Mouse (Mus musculus) forebrain, postnatal 0 days (tissue): ENCODE measurements around the gene Grhl3. TPM values are rescaled to one million over a fixed set of nuclear protein-coding genes. Genes with fewer than 3 reads are reported as not detected.
A peak's percentile ranks its signal among the peaks of the same experiment; 100 is the strongest.
"Not testable (repeated sequence)": the region's sequence is repeated elsewhere in the genome, so short reads cannot be mapped to it uniquely, and the experiment has no call there.

ENCODE experiments used
- ATAC-seq: fragments of 200-750 bp; cut with Nextera tagmentation; 2 replicates; pipeline ENCODE4 v1.8.0; 2017; ENCODE audit warnings: mild to moderate bottlenecking, moderate library complexity
- DNase-seq: peaks from one replicate; pipeline ENCODE4 v3.0.0-alpha.2; 2015
- H3K27ac ChIP-seq: fragments of 300-500 bp; sonication (generic); 2 replicates; pipeline ENCODE4 v1.5.1; 2014; ENCODE audit warnings: low read depth, mild to moderate bottlenecking, antibody characterized with exemption, low read length, moderate library complexity, mixed read lengths
- H3K27me3 ChIP-seq: fragments of 300-500 bp; sonication (generic); 2 replicates; pipeline ENCODE4 v1.6.1; 2014; ENCODE audit warnings: mild to moderate bottlenecking, low read length, mixed read lengths; ENCODE audit not compliant: insufficient read depth
- H3K36me3 ChIP-seq: fragments of 300-500 bp; sonication (generic); 2 replicates; pipeline ENCODE4 v1.6.1; 2014; ENCODE audit warnings: mild to moderate bottlenecking, moderate library complexity; ENCODE audit not compliant: insufficient read depth
- H3K4me1 ChIP-seq: fragments of 300-500 bp; sonication (generic); 2 replicates; pipeline ENCODE4 v1.6.1; 2014; ENCODE audit warnings: antibody characterized with exemption; ENCODE audit not compliant: insufficient read depth
- H3K4me2 ChIP-seq: fragments of 300-500 bp; sonication (generic); 2 replicates; pipeline ENCODE4 v1.6.1; 2014; ENCODE audit warnings: low read depth, mild to moderate bottlenecking, moderate library complexity
- H3K4me3 ChIP-seq: fragments of 300-500 bp; sonication (generic); 2 replicates; pipeline ENCODE4 v1.5.1; 2014; ENCODE audit warnings: low read depth, low read length, mixed read lengths
- H3K9ac ChIP-seq: fragments of 300-500 bp; sonication (generic); 2 replicates; pipeline ENCODE4 v1.6.1; 2014; ENCODE audit warnings: mild to moderate bottlenecking
- H3K9me3 ChIP-seq: fragments of 300-500 bp; sonication (generic); 2 replicates; pipeline ENCODE4 v1.6.1; 2016; ENCODE audit warnings: low read length
- CTCF ChIP-seq: sonication (generic); IDR thresholded peaks from 2 replicates; pipeline ENCODE4 v1.5.1; 2016; ENCODE audit warnings: antibody characterized with exemption, control low read depth, low read depth
- WGBS: fragments of 180-500 bp; shearing (Covaris S2); extraction: QIAGEN DNeasy Blood & Tissue Kit; methylation state at CpG from one replicate; pipeline ENCODE4 v1.1.7; 2014; 5-methylcytosine and 5-hydroxymethylcytosine counted together
- polyA plus RNA-seq: library from polyadenylated mRNA; unstranded; fragments of >200 nt; fragmentation: Nextera tagmentation; extraction: Ambion mirVana; gene quantifications from 2 replicates; pipeline ENCODE4 v1.2.1, GENCODE M21; 2015
- total RNA-seq: library from RNA; depleted of rRNA; stranded (reverse); fragments of >200 nt; gene quantifications from 2 replicates; pipeline ENCODE4 v1.2.3, GENCODE M21; 2014; rRNA removed

Gene Grhl3
- total RNA-seq: 1.0 and 1.5 TPM in 2 replicates
- polyA plus RNA-seq: 0.44 and 0.76 TPM in 2 replicates

GRCm38 (mm10) chr4:135573251-135573808 is at the start of gene Grhl3:
Grhl3 (minus strand) TSS chr4:135573630.
- peaks cover 8% of the 10 kb centered on the region; the same call in 1 of the 2 replicates for H3K4me1 ChIP-seq
- peak within 1 kb of the TSS; percentile 33 for H3K4me3 ChIP-seq
- peaks cover 19% of the 10 kb centered on the region for H3K27me3 ChIP-seq
- H3K27ac ChIP-seq: no peak within 1 kb of the TSS
- TF ChIP-seq CTCF: no peak
- ATAC-seq: peak; percentile 59
- H3K9me3 ChIP-seq: no peaks in the 10 kb centered on the region
- H3K4me2 ChIP-seq: peak within 1 kb of the TSS; percentile 63
- WGBS: 1% methylated on average over 31 of the region's 31 CpGs
- H3K36me3 ChIP-seq: no peaks in the 10 kb centered on the region
- DNase-seq: no peak
- peak within 1 kb of the TSS; percentile 31; the same call in 1 of the 2 replicates for H3K9ac ChIP-seq

- no peak overlapping the region for H3K9ac ChIP-seq
- no peaks in the 10 kb centered on the region for H3K36me3 ChIP-seq
- H3K4me3 ChIP-seq: no peak overlapping the region
- no peaks in the 10 kb centered on the region for H3K27me3 ChIP-seq
- 89% methylated on average over 10 of the region's 10 CpGs for WGBS
- DNase-seq (peak; percentile 22), ATAC-seq (no peak)
- H3K9me3 ChIP-seq: no peaks in the 10 kb centered on the region
- H3K4me2 ChIP-seq: no peak overlapping the region
- TF ChIP-seq CTCF: no peak
- no peaks in the 10 kb centered on the region for H3K4me1 ChIP-seq
- no peak overlapping the region for H3K27ac ChIP-seq
Observed at GRCm38 (mm10) chr4:135622290-135622689, 48.9 kb upstream of the Grhl3 start.

- no peak for ATAC-seq
- H3K27me3 ChIP-seq: no peaks in the 10 kb centered on the region
- no peaks in the 10 kb centered on the region for H3K9me3 ChIP-seq
- no peak; the same call in 1 of the 2 replicates for TF ChIP-seq CTCF
- no peak overlapping the region for H3K9ac ChIP-seq
- H3K4me2 ChIP-seq: no peak overlapping the region
- no peaks in the 10 kb centered on the region for H3K36me3 ChIP-seq
- whole genome bisulfite sequencing: 90% methylated on average over 3 of the region's 3 CpGs
- H3K27ac ChIP-seq: no peak overlapping the region
- H3K4me1 ChIP-seq: no peaks in the 10 kb centered on the region
- H3K4me3 ChIP-seq: no peak overlapping the region
- no peak for DNase-seq
Observed at GRCm38 (mm10) chr4:135620461-135620860, 47.0 kb upstream of the Grhl3 start.

- peak; percentile 32 for DNase-seq
- H3K4me2 ChIP-seq: no peak overlapping the region
Observed at GRCm38 (mm10) chr4:135617783-135618470, 44.5 kb upstream of the Grhl3 start.

DNA sequence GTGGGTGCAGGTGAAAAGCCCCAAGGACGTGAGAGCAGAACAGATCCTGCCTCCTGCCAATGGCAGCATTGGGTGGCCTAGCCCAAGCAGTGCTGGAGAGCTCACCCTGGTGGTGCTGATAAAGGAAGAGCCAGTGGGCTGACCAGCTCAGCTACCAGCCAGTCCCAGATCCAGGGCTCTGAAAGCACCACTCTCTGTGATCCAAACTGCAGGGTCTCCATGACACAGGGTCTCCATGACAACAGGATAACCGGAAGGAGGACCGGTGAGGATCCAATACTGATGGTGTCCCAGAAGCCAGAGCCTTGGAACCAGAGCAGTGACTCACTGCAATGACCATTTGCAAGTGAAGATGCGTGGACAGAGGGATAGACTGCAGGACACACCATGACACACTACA is 43.6 kb upstream of the Grhl3 start:
- Histone ChIP-seq H3K4me1 (no peaks in the 10 kb centered on the region), H3K4me3 (no peak overlapping the region), H3K27me3 (no peaks in the 10 kb centered on the region), H3K27ac (no peak overlapping the region), H3K9me3 (no peaks in the 10 kb centered on the region), H3K36me3 (no peaks in the 10 kb centered on the region), H3K9ac (no peak overlapping the region), H3K4me2 (no peak overlapping the region)
- ATAC-seq (0 out of 2 replicates have a peak, but pooled peaks have one; percentile 29), DNase-seq (no peak)
- no peak for TF ChIP-seq CTCF
- 38% methylated on average over 4 of the region's 4 CpGs for WGBS

More at GRCm38 (mm10) chr4:135617783-135618470, 44.5 kb upstream of the Grhl3 start:
- H3K4me3 ChIP-seq: no peak overlapping the region
- no peaks in the 10 kb centered on the region for H3K36me3 ChIP-seq
- H3K9ac ChIP-seq: no peak overlapping the region
- 9% methylated on average over 16 of the region's 16 CpGs for WGBS
- no peak overlapping the region for H3K27ac ChIP-seq
- H3K9me3 ChIP-seq: no peaks in the 10 kb centered on the region
- no peak for TF ChIP-seq CTCF
- ATAC-seq: peak; percentile 67; the same call in 1 of the 2 replicates
- H3K27me3 ChIP-seq: no peaks in the 10 kb centered on the region
- H3K4me1 ChIP-seq: no peaks in the 10 kb centered on the region

DNA sequence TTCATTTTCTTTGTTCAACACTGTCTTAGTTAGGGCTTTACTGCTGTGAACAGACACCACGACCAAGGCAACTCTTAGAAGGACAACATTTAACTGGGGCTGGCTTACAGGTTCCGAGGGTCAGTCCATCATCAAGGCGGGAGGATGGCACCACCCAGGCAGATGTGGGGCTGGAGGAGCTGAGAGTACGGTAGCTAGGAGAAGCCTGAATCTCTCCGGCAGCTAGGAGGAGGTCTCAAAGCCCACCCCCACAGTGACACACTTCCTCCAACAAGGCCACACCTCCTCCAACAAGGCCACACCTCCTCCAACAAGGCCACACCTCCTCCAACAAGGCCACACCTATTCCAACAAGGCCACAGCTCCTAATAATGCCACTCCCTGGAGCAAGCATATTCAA is 41.9 kb upstream of the Grhl3 start:
- not testable (repeated sequence) for H3K9ac ChIP-seq, H3K4me3 ChIP-seq, H3K4me1 ChIP-seq, H3K27ac ChIP-seq, H3K36me3 ChIP-seq, H3K4me2 ChIP-seq, ATAC-seq, DNase-seq, H3K27me3 ChIP-seq
- peaks cover 14% of the 10 kb centered on the region for H3K9me3 ChIP-seq
- 70% methylated on average over 5 of the region's 5 CpGs for WGBS

- Histone ChIP-seq H3K4me2 (no peak overlapping the region), H3K27me3 (no peaks in the 10 kb centered on the region), H3K4me1 (no peaks in the 10 kb centered on the region), H3K4me3 (no peak overlapping the region), H3K9me3 (peaks cover 15% of the 10 kb centered on the region), H3K36me3 (no peaks in the 10 kb centered on the region), H3K27ac (no peak overlapping the region), H3K9ac (no peak overlapping the region)
- no peak for TF ChIP-seq CTCF
- WGBS: 53% methylated on average over 2 of the region's 2 CpGs
- DNase-seq: no peak
- ATAC-seq: no peak
Observed at GRCm38 (mm10) chr4:135609986-135610385, 36.6 kb upstream of the Grhl3 start.
